Mouse (Mus musculus): ENCODE results near the gene Tpp1.

DNA sequence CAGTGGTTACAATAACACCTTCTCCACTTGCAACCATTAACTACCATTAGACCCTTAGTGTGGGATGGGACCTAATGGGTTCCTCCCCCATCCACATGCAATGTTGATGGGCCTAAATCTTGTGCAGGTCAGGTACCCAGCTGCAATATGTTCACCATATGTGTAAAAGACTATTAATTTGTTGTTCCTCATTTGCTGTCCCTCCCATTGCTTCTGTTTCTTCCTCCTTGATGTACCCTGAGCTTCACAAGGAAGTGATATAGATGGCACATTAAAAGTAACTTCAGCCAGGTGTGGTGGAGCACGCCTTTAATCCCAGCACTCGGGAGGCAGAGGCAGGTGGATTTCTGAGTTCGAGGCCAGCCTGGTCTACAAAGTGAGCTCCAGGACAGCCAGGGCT lies 44.9 kb upstream of the Tpp1 start:
- no peak for TF ChIP-seq CTCF (IDR thresholded peaks at IDR 0.05; ENCODE audit: low read depth)
- no peak for TF ChIP-seq EP300 (IDR thresholded peaks at IDR 0.05; ENCODE audit: low read depth)

Data from liver, postnatal 0 days (tissue).